Mouse (Mus musculus) frontal cortex, postnatal 10 days (tissue): Measurements from ENCODE around the gene Gm45837.
"Not testable (repeated sequence)": the region's sequence is repeated elsewhere in the genome, so short reads cannot be mapped to it uniquely, and the experiment has no call there.

ENCODE experiments used
- DNase-seq, 2 experiments: peaks; one replicate each; pipeline ENCODE4 v3.0.0; 2022; ENCODE audit warnings: low spot score in 2 of 2, mixed read lengths in 1 of 2

Gene Gm45837

DNA sequence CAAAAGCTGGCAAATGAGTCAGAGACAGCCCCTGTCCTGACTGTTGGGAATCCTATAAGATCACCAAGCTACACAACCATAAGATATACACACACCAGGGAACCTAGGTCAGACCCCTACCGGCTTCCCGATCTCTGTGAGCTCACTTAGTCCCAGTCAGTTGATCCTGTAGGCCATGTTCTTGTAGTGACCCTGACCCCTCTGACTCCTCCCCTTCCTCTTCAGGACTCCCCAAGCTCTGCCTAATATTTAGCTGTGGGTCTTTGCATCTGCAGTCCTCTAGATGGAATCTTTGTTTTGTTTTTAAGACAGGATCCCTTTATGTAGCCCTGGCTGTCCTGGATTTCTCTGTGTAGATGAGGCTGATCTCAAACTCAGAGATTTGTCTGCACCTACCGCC lies 138.6 kb downstream of the Gm45837 start:
- no peak for DNase-seq

DNA sequence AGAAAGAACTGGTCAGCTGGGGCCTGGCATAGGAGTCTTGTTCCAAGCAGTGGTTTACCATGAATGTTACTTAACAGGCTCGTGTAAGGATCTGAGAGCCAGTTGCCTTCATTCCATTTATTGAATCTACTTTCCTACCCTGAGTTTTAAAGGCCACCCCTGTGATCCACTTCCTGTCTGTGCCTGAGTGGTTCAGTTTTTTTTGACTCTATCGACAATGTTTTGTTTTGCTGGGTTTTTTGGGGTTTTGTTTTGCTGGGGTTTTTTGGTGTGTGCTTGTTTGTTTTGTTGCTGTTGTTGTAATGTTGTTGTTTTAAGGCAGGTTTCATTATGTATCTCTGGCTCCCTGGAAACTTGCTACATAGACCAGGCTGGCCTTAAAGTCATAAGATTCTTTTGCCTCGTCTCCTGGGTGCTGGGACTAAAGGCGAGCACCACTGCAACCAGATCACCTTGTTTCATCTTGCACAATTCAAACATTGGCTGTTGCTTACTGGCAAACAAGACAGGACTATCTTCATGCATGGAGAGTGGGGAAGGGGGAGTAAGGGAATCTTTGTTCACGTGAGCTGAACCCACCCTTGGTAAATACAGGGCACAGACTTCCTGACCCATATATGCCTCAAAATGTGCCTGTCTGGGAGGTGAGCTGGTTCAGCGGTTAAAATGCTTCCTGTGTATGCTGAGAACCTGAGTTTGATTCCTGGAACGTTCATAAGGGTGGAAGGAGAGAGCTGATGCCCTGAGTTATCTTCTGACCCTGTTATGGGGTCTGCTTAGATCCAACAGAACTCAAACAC lies 140.2 kb downstream of the Gm45837 start:
- no peak for DNase-seq

DNA sequence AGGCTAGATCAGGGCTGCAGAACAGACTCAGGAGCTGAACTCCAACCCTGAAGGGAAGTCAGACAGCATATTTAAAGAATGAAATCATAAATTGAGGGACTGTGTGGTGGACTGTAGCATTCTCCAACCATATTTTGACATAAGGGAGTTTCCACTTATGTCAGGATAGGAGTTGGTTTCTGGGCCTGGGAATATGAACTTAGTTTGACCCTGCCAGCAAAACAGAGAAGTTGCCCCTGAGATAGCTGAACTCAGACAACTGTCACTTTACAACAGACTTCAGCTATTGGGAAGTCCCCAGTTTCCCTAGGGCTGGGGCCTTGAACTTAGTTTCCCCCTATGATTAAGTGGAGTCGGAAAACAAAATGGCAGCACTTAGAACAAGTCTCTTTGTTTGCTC lies 140.8 kb downstream of the Gm45837 start:
- no peak for DNase-seq

DNA sequence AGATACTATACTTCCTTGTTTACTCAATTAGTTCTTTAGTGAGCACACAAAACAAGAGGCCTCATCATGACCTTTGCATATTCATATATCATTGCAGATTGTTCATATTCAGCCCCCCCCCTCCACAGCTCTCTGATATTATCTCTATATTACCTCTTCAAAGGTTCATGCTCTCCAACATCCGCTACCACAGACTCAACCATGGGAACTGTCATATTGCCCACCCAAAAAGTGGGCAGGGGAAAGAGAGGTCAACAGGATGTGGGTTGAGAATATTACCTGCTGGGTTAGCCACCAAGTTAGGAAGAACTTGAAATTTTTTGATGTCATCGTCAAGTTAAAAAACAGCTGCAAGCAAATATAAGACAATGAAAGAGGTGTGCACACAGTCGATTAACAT lies 144.8 kb downstream of the Gm45837 start:
- not testable (repeated sequence) for DNase-seq

DNA sequence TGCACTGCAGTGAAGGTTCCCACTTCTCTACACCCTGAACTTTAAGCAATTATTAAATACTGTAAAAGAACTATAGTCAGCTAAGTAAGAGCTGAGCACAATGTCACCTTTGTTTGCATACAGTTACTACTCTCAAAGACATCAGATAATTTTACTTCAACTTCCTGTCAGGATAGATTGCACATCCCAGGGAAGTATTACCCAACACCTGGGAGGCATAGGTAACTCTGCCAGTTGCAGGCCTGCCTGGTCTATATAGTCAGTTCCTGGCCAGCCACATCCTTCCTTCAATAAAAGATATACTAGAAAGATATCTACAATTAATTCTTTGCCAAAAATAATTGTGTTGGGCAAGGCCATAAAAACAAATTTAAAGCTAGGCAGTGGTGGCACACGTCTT lies 146.7 kb downstream of the Gm45837 start:
- DNase-seq: no peak

DNA sequence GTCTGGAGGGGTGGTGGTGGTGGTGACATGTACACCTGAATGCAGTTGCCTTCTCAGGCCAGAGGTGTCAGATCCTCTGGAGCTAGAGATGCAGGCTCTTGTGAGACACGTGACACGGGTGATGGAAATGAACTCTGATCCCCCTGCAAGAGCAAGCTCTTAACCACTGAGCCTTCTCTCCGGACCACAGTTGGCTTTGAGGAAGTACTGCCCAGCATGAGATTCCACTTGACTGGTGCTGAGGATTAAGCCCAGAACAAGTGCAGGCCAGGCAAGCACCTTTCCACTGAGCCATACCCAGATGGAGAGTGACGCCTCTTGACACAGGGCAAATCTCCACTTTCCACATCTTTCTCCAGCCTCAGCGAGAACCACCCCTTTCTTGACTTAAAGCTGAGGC lies 148.7 kb downstream of the Gm45837 start:
- DNase-seq: not testable (repeated sequence)
